Mouse (Mus musculus): Measurements from ENCODE around the gene 2310057M21Rik. TPM values are rescaled to one million over a fixed set of nuclear protein-coding genes. Genes with fewer than 3 reads are reported as not detected.

2310057M21Rik gene
- polyA plus RNA-seq, 1 experiment from 2014 or later = 24.0 TPM

- Histone ChIP-seq H3K36me3 (no peaks in the 10 kb centered on the region), H3K27me3 (no peaks in the 10 kb centered on the region), H3K27ac (replicated peaks) (no peak overlapping the region), H3K9ac (no peak overlapping the region), H3K4me2 (replicated peaks) (no peak overlapping the region), H3K4me3 (replicated peaks) (no peak overlapping the region), H3K4me1 (no peaks in the 10 kb centered on the region), H3K9me3 (replicated peaks) (no peaks in the 10 kb centered on the region)
- no peak for ATAC-seq (ENCODE audit: insufficient number of reproducible peaks, low FRiP score, low TSS enrichment, low read depth)
- WGBS = 62% methylated on average over 6 of the region's 7 CpGs
Measured at GRCm38 (mm10) chr7:131318340-131318739, 44.2 kb downstream of the 2310057M21Rik start.

GRCm38 (mm10) chr7:131317587-131317986 is 45.0 kb downstream of the 2310057M21Rik start:
- no peak overlapping the region for H3K4me3 ChIP-seq (replicated peaks)
- no peaks in the 10 kb centered on the region for H3K27me3 ChIP-seq
- H3K4me2 ChIP-seq (replicated peaks) = no peak overlapping the region
- H3K36me3 ChIP-seq = no peaks in the 10 kb centered on the region
- H3K9me3 ChIP-seq (replicated peaks) = no peaks in the 10 kb centered on the region
- WGBS = 70% methylated on average over 12 of the region's 12 CpGs
- H3K9ac ChIP-seq = no peak overlapping the region
- H3K4me1 ChIP-seq = no peaks in the 10 kb centered on the region
- ATAC-seq (ENCODE audit: insufficient number of reproducible peaks, low FRiP score, low TSS enrichment, low read depth) = no peak
- H3K27ac ChIP-seq (replicated peaks) = no peak overlapping the region

- Histone ChIP-seq H3K27ac (replicated peaks) (no peak overlapping the region), H3K4me3 (replicated peaks) (no peak overlapping the region), H3K9me3 (replicated peaks) (no peaks in the 10 kb centered on the region), H3K4me2 (replicated peaks) (no peak overlapping the region), H3K27me3 (no peaks in the 10 kb centered on the region), H3K36me3 (no peaks in the 10 kb centered on the region), H3K4me1 (no peaks in the 10 kb centered on the region), H3K9ac (no peak overlapping the region)
- WGBS = 60% methylated on average over 7 of the region's 7 CpGs
- no peak for ATAC-seq (ENCODE audit: insufficient number of reproducible peaks, low FRiP score, low TSS enrichment, low read depth)
Measured at GRCm38 (mm10) chr7:131314493-131314892, 48.1 kb downstream of the 2310057M21Rik start.

- Histone ChIP-seq H3K27me3 (no peaks in the 10 kb centered on the region), H3K36me3 (no peaks in the 10 kb centered on the region), H3K4me3 (replicated peaks) (no peak overlapping the region), H3K4me1 (no peaks in the 10 kb centered on the region), H3K9me3 (replicated peaks) (no peaks in the 10 kb centered on the region), H3K27ac (replicated peaks) (no peak overlapping the region), H3K9ac (no peak overlapping the region), H3K4me2 (replicated peaks) (no peak overlapping the region)
- ATAC-seq (ENCODE audit: insufficient number of reproducible peaks, low FRiP score, low TSS enrichment, low read depth) = no peak
- 69% methylated on average over 5 of the region's 5 CpGs for WGBS
Measured at GRCm38 (mm10) chr7:131306733-131307132, 55.8 kb downstream of the 2310057M21Rik start.

- ATAC-seq (ENCODE audit: insufficient number of reproducible peaks, low FRiP score, low TSS enrichment, low read depth) = no peak
- H3K4me1 ChIP-seq = no peaks in the 10 kb centered on the region
- 68% methylated on average over 8 of the region's 8 CpGs for WGBS
- no peak overlapping the region for H3K4me3 ChIP-seq (replicated peaks)
- no peaks in the 10 kb centered on the region for H3K9me3 ChIP-seq (replicated peaks)
- no peaks in the 10 kb centered on the region for H3K36me3 ChIP-seq
- no peak overlapping the region for H3K27ac ChIP-seq (replicated peaks)
- H3K27me3 ChIP-seq = no peaks in the 10 kb centered on the region
- H3K4me2 ChIP-seq (replicated peaks) = no peak overlapping the region
- H3K9ac ChIP-seq = no peak overlapping the region
Measured at GRCm38 (mm10) chr7:131303340-131303739, 59.2 kb downstream of the 2310057M21Rik start.

GRCm38 (mm10) chr7:131297151-131297550 is 65.4 kb downstream of the 2310057M21Rik start:
- no peaks in the 10 kb centered on the region for H3K9me3 ChIP-seq (replicated peaks)
- H3K27ac ChIP-seq (replicated peaks) = no peak overlapping the region
- WGBS = 71% methylated on average over 8 of the region's 8 CpGs
- H3K27me3 ChIP-seq = no peaks in the 10 kb centered on the region
- no peak overlapping the region for H3K4me3 ChIP-seq (replicated peaks)
- no peak overlapping the region for H3K9ac ChIP-seq
- no peaks in the 10 kb centered on the region for H3K36me3 ChIP-seq
- no peak overlapping the region for H3K4me2 ChIP-seq (replicated peaks)
- no peak for ATAC-seq (ENCODE audit: insufficient number of reproducible peaks, low FRiP score, low TSS enrichment, low read depth)
- no peaks in the 10 kb centered on the region for H3K4me1 ChIP-seq

Other genes with a start within 250 kb of the 2310057M21Rik start
- not detected in 2 replicates for gene 4933402N03Rik, start 216.4 kb downstream of the 2310057M21Rik start, polyA plus RNA-seq (2015; fragmentation: Nextera tagmentation; extraction: Ambion mirVana)
- gene 5430419D17Rik, start 188.4 kb downstream of the 2310057M21Rik start, polyA plus RNA-seq (2015; fragmentation: Nextera tagmentation; extraction: Ambion mirVana) = 0.03 TPM in 1 of 2 replicates, not detected in the other
- 0.12 and 0.13 TPM in 2 replicates for gene Cuzd1, start 40.5 kb downstream of the 2310057M21Rik start, polyA plus RNA-seq (2015; fragmentation: Nextera tagmentation; extraction: Ambion mirVana)
- not detected in 2 replicates for gene Fam24b, start 33.2 kb downstream of the 2310057M21Rik start, polyA plus RNA-seq (2015; fragmentation: Nextera tagmentation; extraction: Ambion mirVana)
- gene Fam24a, start 28.9 kb downstream of the 2310057M21Rik start, polyA plus RNA-seq (2015; fragmentation: Nextera tagmentation; extraction: Ambion mirVana) = 0.37 TPM in 1 of 2 replicates, not detected in the other
- gene Pstk, start 8.4 kb upstream of the 2310057M21Rik start, polyA plus RNA-seq (2015; fragmentation: Nextera tagmentation; extraction: Ambion mirVana) = 69.0 and 71.6 TPM in 2 replicates
- 12.4 and 13.1 TPM in 2 replicates for gene Ikzf5, start 47.8 kb upstream of the 2310057M21Rik start, polyA plus RNA-seq (2015; fragmentation: Nextera tagmentation; extraction: Ambion mirVana)
- gene Acadsb, start 47.8 kb upstream of the 2310057M21Rik start, polyA plus RNA-seq (2015; fragmentation: Nextera tagmentation; extraction: Ambion mirVana) = 98.3 and 104 TPM in 2 replicates
- gene Hmx3, start 180.1 kb upstream of the 2310057M21Rik start, polyA plus RNA-seq (2015; fragmentation: Nextera tagmentation; extraction: Ambion mirVana) = not detected in 2 replicates
- 0.24 TPM in 1 of 2 replicates, not detected in the other for gene Hmx2, start 186.0 kb upstream of the 2310057M21Rik start, polyA plus RNA-seq (2015; fragmentation: Nextera tagmentation; extraction: Ambion mirVana)
- 177 and 189 TPM in 2 replicates for gene Bub3, start 197.5 kb upstream of the 2310057M21Rik start, polyA plus RNA-seq (2015; fragmentation: Nextera tagmentation; extraction: Ambion mirVana)

All from embryonic facial prominence, embryonic 15.5 days (tissue).